Mouse (Mus musculus) myocyte (in vitro differentiated cells): ENCODE measurements around the gene Dhx32.

Source experiments
- MYOD1 ChIP-seq, 3 experiments: IDR thresholded peaks; one replicate each; pipeline ENCODE4 v1.6.1; 2011; ENCODE audit warnings: control low read depth in 2 of 3, low read depth in 2 of 3, mild to moderate bottlenecking in 2 of 3, moderate library complexity in 1 of 3; ENCODE audit not compliant: insufficient read length in 2 of 3, control insufficient read depth in 1 of 3
- POLR2A ChIP-seq: IDR thresholded peaks from one replicate; pipeline ENCODE4 v1.6.1; 2011; ENCODE audit warnings: low read depth, mild to moderate bottlenecking, control low read depth, moderate library complexity; ENCODE audit not compliant: insufficient read length
- SRF ChIP-seq: IDR thresholded peaks from one replicate; pipeline ENCODE4 v1.6.1; 2011; ENCODE audit warnings: low read depth; ENCODE audit not compliant: control insufficient read depth, insufficient read length
- TCF3 ChIP-seq: IDR thresholded peaks from one replicate; pipeline ENCODE4 v1.6.1; 2011; ENCODE audit warnings: low read depth, control low read depth; ENCODE audit not compliant: insufficient read length

- TF ChIP-seq MYOD1 (IDR thresholded peaks at IDR 0.05; ENCODE audit: control insufficient read depth in 1 of 3, insufficient read length in 2 of 3, low read depth in 2 of 3) = no peak
- no peak for TF ChIP-seq TCF3
- no peak for TF ChIP-seq POLR2A
- TF ChIP-seq SRF = no peak
Observed at GRCm38 (mm10) chr7:133768517-133768916, 14.0 kb downstream of the Dhx32 start.
